Mouse (Mus musculus) granulocyte monocyte progenitor cell, adult 5-6 weeks (primary cell): ENCODE data around the gene Hmbs. TPM values are rescaled to one million over a fixed set of nuclear protein-coding genes. Genes with fewer than 3 reads are reported as not detected.
A peak's percentile ranks its signal among the peaks of the same experiment; 100 is the strongest.
"Not testable (repeated sequence)": the region's sequence is repeated elsewhere in the genome, so short reads cannot be mapped to it uniquely, and the experiment has no call there.

Experiments used
- ATAC-seq: replicated peaks from 2 replicates; pipeline ENCODE4 v1.8.0; 2016; ENCODE audit warnings: mild to moderate bottlenecking, moderate TSS enrichment, inconsistent platforms; ENCODE audit not compliant: poor library complexity, severe bottlenecking
- total RNA-seq, 2 experiments: library from RNA; stranded (forward) in 1 of 2; stranded (reverse) in 1 of 2; fragments of 200-712, 200-1000 nt in 1 of 2; fragments of >200 nt in 1 of 2; fragmentation: Nextera tagmentation in 1 of 2; gene quantifications; 2 replicates each; pipeline ENCODE4 v1.2.3; 2014 to 2017

Gene Hmbs
- total RNA-seq, 2 experiments from 2014 or later = 47.4 to 92.6 TPM

DNA sequence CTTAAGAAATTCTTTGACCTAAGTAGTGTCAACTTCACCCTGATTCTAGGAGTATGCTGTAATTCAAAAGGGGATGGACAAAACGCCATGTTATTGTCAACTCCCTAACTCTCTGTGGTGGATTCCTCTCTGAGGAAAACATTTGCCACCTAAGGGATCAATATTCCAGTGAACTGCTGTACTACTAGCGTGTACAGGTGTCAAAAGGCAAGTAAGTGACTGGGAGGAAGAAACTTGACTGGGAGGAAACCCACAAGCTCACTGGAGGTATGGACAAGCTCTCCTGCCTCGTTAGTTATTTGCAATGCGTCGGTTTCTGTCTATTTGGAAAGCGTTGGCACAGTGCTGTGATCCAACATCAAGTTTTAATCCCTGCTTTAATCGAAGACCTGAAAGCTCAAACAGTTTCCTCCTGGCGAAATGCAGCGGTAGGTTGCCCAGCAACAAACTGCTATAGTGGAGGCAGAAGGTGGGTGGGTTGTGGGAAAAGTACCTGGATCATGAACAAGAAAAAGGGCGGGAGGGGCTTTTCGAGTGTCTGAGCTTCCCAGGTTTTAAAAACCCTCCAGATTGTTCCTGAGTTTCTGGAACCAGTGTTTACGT is 18.2 kb downstream of the Hmbs start, which contains the start of gene Dpagt1:
Dpagt1 (plus strand) TSS at position 252 of the 603 bp plus-strand sequence.
- ATAC-seq = no peak

DNA sequence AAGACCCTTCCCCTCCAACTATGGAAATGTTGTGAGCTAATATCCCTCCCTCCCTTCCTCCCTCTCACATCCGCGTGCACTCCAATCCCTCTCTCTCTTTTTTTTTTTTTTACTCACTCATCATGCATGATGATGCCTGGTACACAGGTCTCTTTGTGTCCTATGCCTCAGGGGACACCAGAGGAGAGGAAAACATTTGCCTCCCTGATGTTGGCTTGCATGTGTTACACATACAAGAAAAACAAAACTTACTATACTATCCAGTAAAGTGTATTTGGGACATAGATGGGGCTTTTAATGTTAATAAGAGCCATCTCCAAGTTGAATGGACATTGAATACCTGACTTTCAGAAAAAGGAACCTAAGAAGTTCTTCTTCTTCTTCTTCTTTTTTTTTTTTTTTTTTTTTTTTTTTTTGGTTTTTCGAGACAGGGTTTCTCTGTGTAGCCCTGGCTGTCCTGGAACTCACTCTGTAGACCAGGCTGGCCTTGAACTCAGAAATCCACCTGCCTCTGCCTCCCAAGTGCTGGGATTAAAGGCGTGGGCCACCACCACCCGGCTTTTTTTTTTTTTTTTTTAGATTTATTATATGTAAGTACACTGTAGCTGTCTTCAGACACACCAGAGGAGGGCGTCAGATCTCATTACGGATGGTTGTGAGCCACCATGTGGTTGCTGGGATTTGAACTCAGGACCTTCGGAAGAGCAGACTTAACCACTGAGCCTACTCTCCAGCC is 18.8 kb downstream of the Hmbs start:
- ATAC-seq = not testable (repeated sequence)

DNA sequence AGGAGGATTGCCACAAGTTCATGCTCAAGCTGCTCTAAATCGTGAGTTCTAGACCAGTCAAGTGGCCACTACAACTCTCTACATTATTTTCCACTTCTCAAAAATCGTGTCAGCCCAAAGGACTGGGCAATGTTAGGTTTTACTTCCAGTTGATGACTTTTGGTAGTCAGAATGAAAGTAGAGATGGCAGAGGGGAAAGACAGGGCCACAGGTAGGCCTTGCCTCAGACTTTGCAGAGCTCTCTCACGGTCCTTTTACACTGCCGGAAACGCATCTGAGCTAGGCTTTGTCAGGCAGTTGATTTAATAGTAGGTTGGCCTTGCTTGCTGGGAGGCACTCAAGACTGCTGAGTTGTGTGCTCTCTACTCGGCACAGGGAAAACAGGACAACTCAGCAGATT is 19.9 kb downstream of the Hmbs start:
- no peak for ATAC-seq

DNA sequence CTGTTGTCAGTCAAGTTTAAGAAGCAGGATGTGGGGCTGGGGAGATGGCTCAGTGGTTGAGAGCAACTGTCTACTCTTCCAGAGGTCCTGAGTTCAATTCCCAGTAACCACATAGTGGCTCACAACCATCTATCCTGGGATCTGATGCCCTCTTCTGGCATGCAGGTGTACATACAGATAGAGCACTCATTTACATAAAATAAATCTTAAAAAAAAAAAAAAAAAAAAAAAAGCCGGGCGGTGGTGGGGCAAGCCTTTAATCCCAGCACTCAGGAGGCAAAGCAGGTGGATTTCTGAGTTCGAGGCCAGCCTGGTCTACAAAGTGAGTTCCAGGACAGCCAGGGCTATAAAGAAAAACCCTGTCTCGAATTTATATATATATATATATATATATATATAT is 20.4 kb downstream of the Hmbs start:
- not testable (repeated sequence) for ATAC-seq

DNA sequence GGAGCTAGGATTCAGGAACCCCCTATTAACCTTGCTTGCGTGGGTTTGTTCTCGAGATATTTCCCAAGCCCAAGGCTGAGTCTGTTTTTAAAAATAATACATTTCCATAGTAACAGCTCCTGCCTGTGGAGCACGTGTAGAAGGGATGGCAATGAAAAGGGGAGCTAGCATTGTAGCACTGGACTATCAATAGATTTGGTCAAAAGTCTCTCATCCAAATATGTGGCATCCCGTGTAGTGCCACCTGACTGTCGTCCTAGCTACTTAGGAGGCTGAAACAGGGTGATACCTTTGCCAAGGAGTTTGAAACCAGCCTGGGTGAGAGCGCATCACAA is 23.3 kb downstream of the Hmbs start:
- 0 out of 2 replicates have a peak, but pooled peaks have one; percentile 26 for ATAC-seq

DNA sequence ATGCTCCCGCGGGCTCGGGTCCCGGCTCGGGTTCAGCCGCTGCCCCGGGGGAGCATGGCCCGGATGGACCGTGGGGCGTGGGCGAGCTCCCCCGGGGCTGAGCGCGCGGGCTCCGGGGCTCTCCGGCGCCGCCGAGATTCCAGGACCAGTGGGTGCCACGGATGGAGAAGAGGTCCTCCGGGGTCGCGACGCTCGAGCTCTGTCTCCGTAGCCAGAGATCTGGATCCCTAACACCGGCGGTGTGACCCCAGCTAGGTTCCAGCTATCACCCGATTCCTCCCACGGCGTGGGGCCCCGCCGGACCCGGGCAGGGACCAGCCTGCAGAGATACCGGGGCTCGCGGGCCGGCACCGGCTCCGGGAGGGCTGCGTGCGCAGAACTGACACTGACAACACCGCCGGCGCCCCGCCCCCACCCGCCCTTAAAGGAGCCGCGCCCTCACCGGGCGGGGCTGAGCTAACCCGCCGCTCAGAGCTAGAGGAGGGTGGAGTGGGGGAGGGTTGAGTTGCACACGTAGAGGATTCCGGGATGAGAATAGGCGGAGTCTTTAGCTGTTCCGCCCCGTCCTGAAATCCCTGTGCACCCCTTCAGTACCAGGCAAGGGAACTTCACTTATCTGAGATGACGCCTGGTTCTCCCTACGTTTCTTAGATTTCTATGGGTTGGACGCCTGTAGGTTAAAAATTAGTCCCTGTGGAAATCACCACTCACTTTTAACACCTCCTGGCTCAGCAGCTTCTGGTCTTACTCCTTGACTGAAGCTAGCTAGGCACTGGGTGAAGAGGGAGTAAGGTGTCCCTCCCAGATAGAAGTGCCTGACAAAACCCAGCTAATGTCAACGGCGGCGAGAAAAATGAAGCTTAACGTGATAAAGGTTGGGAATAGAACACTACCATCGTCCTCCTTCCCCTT is 23.9 kb downstream of the Hmbs start, which contains the start of gene C2cd2l:
C2cd2l (minus strand) TSS at position 399 of the 912 bp plus-strand sequence.
- ATAC-seq = peak; percentile 85

DNA sequence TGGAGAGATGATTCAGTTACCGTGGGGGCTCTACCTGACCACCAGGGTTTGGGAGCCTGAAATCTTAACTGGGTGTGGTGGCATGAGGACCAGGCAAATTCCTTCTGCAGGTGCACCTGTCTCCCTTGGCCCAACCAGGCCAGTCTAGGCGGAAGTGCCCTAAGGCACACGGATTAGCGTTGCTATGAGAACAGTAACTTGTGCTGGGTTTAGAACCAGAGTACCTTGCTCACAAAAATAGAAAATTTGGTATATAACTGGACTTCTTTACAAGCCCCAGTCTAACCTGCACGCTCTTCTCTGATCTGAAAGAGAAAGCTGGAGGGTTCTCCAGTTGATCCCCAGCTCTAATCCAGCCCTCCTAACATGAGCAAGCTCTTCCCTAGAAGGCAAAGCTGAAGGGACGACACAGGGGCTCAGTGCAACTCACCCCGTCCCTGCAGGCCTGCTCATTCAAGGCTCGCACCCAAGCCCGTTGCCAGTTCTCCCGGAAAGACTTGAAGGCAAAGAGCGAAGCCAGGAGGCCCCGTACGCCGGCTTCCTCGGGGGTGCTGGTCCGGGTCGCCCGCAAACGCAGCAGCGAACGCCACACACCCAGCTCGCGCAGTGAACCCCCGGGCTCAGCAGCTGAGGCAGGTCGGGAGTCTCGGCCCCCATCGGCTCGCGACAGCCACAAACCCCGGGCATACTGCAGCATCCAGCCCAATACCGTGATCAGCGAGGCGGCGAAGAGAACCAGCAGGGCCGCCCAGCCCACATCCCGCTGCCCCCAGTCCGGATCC is 24.7 kb downstream of the Hmbs start:
- 0 out of 2 replicates have a peak, but pooled peaks have one; percentile 3 for ATAC-seq

DNA sequence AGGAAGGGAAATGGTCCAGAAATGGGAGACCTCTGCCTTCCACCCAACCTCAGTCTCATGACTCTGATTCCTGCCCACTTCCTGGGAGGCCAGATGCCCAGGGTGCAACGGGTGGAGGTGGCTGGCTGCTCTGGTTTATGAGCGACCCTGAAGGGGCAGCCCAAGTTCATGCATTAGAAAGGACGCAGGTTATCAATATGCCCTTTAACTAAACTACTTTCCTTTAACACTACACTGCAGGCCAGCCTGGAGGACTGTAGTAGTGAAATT is 25.3 kb downstream of the Hmbs start:
- ATAC-seq = no peak

DNA sequence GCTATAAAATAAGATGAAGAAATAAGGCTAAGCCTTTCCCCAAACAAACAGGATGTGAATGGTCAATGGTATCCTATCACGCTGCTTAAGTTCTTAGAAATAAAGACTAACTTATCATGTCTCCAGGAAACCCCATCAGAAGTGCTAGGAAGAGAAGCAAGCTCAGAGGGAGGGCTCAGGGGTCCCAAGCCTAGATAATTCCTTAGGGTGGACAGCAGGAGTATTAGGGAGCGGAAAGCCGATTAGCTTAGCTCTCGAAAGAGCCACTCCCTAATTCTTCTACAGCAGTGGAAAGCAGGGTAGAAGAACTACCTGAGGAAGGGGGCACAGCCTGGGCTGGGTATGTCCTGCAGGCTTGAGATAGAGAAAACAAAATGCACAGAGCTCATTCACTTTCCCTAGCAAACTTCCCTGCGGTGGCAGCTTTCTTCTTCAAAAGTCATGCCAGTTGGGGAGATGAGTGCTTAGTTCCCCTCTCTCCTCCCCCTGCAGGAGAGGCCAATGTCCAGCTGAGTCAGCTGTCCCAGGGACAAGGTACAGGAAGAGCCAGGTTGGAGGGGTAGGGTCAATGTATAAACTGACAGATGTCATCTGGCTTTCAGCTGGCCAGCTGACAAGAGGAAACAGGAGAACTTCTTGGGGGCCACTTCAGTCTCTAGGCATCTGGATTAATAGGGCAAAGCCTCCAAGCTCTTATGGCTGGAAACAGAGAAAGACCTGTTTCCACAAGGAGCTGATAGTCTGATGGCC is 25.8 kb downstream of the Hmbs start:
- ATAC-seq = no peak

DNA sequence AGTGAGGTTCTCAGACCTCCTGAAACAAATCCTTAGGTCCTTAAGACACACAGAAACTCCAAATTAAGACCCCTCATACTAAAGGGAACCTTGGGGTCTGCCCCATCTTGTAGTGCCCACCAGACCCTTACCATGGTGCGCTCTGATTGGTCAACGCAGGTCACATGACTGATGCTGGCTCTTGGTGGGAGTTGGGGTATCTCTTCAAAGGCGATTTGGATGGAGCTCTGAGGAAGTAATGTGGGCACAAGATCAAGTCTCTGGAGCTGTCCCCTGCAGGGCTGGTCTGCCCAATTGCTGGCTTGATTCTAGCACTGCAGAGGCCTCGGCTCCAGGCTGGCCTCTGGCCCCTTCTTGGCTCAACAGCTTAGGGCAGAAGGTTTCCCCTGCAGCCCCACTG is 26.6 kb downstream of the Hmbs start:
- no peak for ATAC-seq

DNA sequence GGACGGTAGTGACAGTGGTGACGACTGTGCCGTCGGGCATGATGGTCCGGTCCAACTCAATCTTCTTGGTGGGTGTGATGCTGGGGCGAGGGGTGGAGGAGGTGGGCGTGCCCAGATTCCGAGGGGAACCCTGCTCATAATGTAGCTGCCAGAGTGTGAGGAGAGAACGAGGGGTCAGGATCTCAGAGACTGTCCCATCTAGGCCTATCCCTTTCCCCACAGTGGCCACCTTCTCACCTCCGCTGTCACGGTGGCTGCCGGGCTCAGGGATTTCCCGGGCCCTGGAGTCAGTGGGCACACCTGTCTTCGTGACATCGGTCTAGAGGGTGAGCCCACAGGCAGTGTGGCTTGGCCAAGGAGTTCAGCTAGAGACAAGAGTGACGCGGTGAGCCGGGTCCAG is 29.1 kb downstream of the Hmbs start:
- ATAC-seq = no peak

DNA sequence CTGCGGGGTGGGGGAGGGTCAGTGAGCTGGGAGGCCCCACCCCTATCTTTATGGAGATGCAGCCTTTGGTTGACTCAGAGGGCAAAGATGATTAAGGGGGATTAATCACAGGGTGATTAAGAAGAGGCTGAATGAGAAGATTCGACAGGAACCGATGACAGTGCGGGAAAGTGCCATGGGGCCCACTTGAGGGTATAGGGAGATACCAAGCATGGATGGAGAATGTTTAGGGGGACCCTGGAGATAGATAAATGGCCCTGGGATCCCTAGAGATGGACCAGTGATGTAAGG is 29.8 kb downstream of the Hmbs start:
- no peak for ATAC-seq

DNA sequence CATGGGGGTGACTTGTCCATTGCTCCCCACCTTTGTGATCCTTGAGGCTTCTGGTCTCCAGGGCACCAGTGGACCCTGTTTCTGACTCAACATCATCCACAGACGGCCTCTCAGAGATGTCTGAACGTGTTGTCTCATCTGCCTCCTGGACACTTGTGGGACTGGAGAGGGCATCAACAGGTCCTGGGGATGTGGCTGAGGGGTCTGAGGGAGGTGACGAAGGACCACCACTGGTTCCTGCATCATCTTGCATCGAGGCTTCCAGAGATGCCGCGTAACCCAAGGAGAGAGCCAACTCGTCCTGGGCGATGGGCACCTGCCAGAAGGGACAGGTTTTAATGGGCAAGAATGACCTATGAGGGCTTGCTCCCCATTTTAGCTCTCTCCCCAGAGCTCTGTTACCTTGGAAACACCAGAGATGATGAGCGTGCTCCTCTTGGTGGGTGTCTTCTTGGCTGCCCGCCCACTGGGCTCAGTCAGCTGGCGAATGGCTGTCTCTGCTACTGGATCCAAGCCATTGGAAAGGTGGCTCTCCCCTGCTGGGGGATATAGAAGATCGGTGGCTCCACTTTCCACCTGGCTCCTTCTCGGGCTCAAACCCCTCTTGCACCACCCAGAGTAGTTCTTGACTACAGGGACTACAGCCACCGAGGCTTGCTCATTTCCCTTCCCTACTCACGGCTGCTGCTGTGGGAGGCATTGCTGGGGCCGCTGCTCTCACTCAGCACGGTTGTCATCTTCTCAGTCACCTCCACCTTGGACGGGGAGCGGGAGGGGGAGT is 30.4 kb downstream of the Hmbs start:
- no peak for ATAC-seq

DNA sequence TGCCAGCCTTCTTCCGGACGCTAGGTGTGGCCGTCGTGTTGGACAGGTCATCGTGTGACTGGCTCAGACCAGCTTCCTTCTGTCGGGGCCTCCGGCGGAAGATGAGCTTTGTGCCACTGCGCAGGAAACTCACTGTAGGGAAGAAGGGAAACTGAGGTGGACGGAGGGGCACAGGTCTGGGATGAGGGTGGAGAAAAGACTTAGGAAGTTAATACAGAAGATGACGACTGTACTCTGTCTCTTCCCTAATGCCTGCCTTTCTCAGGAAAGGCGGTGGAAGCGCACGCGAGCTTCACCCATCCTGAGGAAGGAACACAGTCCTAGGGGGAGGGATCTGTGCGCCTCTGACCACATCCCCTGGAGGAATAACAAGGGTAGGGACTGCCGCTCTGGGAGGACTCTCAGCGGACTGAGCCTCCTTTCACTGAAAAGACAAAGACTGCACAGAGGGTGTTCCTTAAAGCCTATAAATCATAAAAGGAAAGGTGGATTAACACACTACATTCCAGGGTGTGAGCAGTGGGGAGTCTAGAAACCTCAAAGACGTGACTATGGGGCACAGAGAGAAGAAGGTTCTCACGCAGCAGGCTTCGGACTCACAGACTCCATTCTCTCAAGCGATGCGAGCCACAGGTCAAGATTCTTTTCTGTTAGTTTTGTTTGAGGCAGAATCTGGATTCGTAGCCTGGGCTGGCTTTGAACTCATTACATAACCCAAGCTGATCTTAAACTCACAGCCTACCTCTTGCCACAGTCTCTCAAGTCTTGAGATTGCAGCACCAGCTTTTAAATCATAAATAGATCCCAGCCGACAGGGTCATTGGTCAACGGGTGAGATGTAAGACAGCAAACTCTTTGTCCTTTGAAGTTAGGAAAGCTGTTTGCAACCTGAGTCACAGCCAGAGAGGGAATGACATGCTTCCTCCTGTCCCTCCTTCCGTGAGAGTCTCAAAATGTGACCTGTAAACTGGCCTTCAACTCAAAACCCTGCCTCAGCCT is 32.6 kb downstream of the Hmbs start:
- ATAC-seq = 0 out of 2 replicates have a peak, but pooled peaks have one; percentile 23

DNA sequence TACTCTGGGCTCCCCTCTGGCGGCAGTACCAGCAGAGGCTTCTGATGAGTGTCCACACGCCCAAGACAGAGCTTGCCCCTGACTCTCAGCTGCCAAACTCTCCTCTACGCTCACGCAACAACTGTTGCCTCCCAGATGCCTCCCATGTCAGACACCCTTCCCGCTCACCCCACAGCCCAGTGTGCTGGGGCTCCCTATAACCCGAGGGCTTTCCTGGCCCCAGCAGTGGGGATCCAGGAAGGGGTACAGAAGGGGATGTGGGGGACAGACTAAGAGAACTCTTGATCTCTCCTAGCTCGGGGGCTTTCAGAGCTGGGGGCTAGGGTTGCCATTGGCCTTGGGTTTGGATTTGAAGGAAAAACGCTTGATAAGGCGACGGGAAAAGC is 33.3 kb downstream of the Hmbs start:
- ATAC-seq = no peak

DNA sequence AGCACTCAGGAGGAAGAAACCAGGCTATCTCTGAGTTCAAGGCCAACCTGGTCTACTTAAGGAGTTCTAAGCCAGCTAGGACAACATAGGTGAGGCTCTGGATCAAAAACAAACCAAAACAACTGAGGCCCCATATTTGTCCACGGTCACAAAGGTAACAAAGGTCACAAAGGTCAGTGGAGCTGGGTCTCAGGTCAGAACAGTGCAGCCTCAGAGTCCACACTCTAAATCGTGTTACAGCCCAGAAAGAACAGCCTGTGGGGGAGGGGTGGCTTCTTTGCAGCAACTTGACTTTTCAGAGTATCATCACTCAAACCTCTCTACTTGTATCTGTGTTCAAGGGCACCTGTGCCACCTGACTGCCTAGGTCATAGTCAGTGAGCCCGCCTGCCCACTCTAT is 34.3 kb downstream of the Hmbs start:
- no peak for ATAC-seq

DNA sequence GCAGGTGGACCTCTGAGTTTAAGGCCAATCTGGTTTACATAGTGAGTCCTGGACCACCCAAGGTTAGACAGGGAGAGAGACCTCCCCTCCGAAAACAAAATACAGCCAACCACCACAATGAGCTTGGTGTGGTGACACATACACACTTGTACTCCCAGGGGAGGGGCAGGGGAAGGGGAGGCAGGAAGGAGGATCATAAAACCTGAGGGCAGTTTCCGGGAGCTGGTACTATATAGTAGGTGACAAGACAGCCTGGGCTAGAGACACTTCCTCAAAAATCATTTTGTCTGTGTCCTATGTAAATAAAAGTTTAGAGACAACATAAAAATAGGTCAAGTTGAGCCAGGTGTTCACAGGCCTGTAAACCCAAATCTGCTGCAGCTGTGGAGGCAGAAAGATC is 36.8 kb downstream of the Hmbs start:
- no peak for ATAC-seq

DNA sequence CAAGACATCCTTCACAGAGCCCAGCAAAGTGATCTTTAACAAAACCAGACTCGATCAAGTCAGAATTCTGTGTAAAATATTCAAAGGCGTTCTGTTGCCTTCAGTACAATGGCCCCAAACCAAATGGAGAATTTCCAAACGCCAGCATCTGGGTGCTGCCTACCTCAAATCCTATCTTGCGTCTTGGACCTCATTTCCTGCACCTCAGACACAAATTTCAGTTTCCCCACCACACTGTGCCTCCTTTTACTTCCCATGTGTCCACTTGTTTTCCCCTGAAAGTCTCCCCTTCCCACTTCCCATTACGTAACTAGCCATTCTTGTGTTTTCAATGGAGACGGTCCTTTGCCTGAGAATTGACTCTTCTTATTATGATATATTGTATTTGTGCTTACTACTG is 37.5 kb downstream of the Hmbs start:
- ATAC-seq = no peak
